Mouse (Mus musculus) CH12.LX (cell line): ENCODE results near the gene Capns1. TPM values are rescaled to one million over a fixed set of nuclear protein-coding genes. Genes with fewer than 3 reads are reported as not detected.

ENCODE experiments used
- DNase-seq: peaks from one replicate; pipeline ENCODE4 v3.0.0-alpha.2; 2013; ENCODE audit errors: extremely low read depth
- H3K27ac ChIP-seq: 2 replicates; pipeline ENCODE4 v1.5.1; 2012; ENCODE audit warnings: low read depth, mild to moderate bottlenecking, control low read depth, moderate library complexity; ENCODE audit not compliant: insufficient read depth
- H3K27me3 ChIP-seq: replicated peaks from 2 replicates; pipeline ENCODE3; 2012; ENCODE audit warnings: inconsistent platforms
- H3K36me3 ChIP-seq, 2 experiments: replicated peaks in 1 of 2; 2 replicates each; pipeline versions ENCODE3 to v1.6.1; 2012; ENCODE audit warnings: inconsistent platforms in 1 of 2, low read length in 1 of 2, mild to moderate bottlenecking in 1 of 2, mixed read lengths in 1 of 2, moderate library complexity in 1 of 2; ENCODE audit not compliant: control insufficient read depth in 1 of 2, insufficient read depth in 1 of 2
- H3K4me1 ChIP-seq, 2 experiments: 2 replicates each; pipeline ENCODE4 v1.6.1; 2012; ENCODE audit warnings: inconsistent platforms in 1 of 2, moderate library complexity in 1 of 2; ENCODE audit not compliant: insufficient read depth in 2 of 2, control insufficient read depth in 1 of 2
- H3K4me2 ChIP-seq: 2 replicates; pipeline ENCODE4 v1.6.1; 2012; ENCODE audit warnings: low read depth, mild to moderate bottlenecking, control low read depth; ENCODE audit not compliant: poor library complexity, insufficient read depth, severe bottlenecking
- H3K4me3 ChIP-seq, 3 experiments: fragments of 150-350 bp in 1 of 3; sonication (generic) in 1 of 3; replicated peaks in 1 of 3; 2 replicates each; pipeline versions ENCODE3 to v1.5.1; 2011 to 2012; ENCODE audit warnings: low read depth in 2 of 3, low read length in 2 of 3, mild to moderate bottlenecking in 2 of 3, moderate library complexity in 2 of 3, control low read depth in 1 of 3, improper control_type of control experiment in 1 of 3, inconsistent platforms in 1 of 3, mixed read lengths in 1 of 3; ENCODE audit not compliant: poor library complexity in 1 of 3
- H3K79me2 ChIP-seq: replicated peaks from 2 replicates; pipeline ENCODE4 v1.6.1; 2012; ENCODE audit warnings: mild to moderate bottlenecking, moderate library complexity; ENCODE audit not compliant: control insufficient read depth, poor library complexity, insufficient read depth, severe bottlenecking; ENCODE audit errors: extremely low read depth
- H3K9ac ChIP-seq: 2 replicates; pipeline ENCODE4 v1.6.1; 2012; ENCODE audit warnings: low read depth, mild to moderate bottlenecking, control low read depth, moderate library complexity; ENCODE audit not compliant: insufficient read depth
- H3K9me3 ChIP-seq: replicated peaks from 2 replicates; pipeline ENCODE3; 2012; ENCODE audit warnings: low read length, inconsistent platforms, mixed read lengths
- BHLHE40 ChIP-seq: IDR thresholded peaks from 2 replicates; pipeline ENCODE4 v1.6.1; 2011; ENCODE audit warnings: mild to moderate bottlenecking, low read depth, low read length, improper control_type of control experiment
- CHD2 ChIP-seq: IDR thresholded peaks from 2 replicates; pipeline ENCODE4 v1.6.1; 2011; ENCODE audit warnings: low read length, improper control_type of control experiment
- EP300 ChIP-seq: IDR thresholded peaks from 2 replicates; pipeline ENCODE4 v1.6.1; 2011; ENCODE audit warnings: low read length, improper control_type of control experiment
- ETS1 ChIP-seq: conservative IDR thresholded peaks from 2 replicates; pipeline ENCODE4 v1.6.1; 2012; ENCODE audit warnings: low read depth, mild to moderate bottlenecking, inconsistent platforms, low read length, improper control_type of control experiment, moderate library complexity
- GABPA ChIP-seq: IDR thresholded peaks from 2 replicates; pipeline ENCODE4 v1.6.1; 2012; ENCODE audit warnings: low read depth, low read length, improper control_type of control experiment, inconsistent platforms; ENCODE audit not compliant: insufficient replicate concordance
- HCFC1 ChIP-seq: IDR thresholded peaks from 2 replicates; pipeline ENCODE4 v1.6.1; 2012; ENCODE audit warnings: low read depth, mild to moderate bottlenecking, inconsistent platforms, low read length, improper control_type of control experiment
- IRF4 ChIP-seq: IDR thresholded peaks from 2 replicates; pipeline ENCODE4 v1.6.1; 2014; ENCODE audit warnings: low read depth, mild to moderate bottlenecking, inconsistent platforms, low read length, improper control_type of control experiment
- MAFK ChIP-seq: IDR thresholded peaks from 2 replicates; pipeline ENCODE4 v1.6.1; 2011; ENCODE audit warnings: low read length, improper control_type of control experiment; ENCODE audit not compliant: insufficient replicate concordance
- MYC ChIP-seq: IDR thresholded peaks from 2 replicates; pipeline ENCODE4 v1.6.1; 2011; ENCODE audit warnings: low read depth, mild to moderate bottlenecking, improper control_type of control experiment, low read length
- NELFE ChIP-seq: IDR thresholded peaks from 2 replicates; pipeline ENCODE4 v1.6.1; 2011; ENCODE audit warnings: low read depth, low read length, improper control_type of control experiment
- PAX5 ChIP-seq: IDR thresholded peaks from 2 replicates; pipeline ENCODE4 v1.6.1; 2012; ENCODE audit warnings: low read length, inconsistent platforms, mixed read lengths
- POLR2A ChIP-seq: IDR thresholded peaks from 2 replicates; pipeline ENCODE4 v1.6.1; 2011; ENCODE audit warnings: low read depth, mild to moderate bottlenecking, improper control_type of control experiment, low read length
- SIN3A ChIP-seq: IDR thresholded peaks from 2 replicates; pipeline ENCODE4 v1.6.1; 2012; ENCODE audit warnings: low read length, improper control_type of control experiment, inconsistent platforms
- SMC3 ChIP-seq: IDR thresholded peaks from 2 replicates; pipeline ENCODE4 v1.6.1; 2011; ENCODE audit warnings: low read depth, low read length, improper control_type of control experiment
- TBP ChIP-seq: conservative IDR thresholded peaks from 2 replicates; pipeline ENCODE4 v1.6.1; 2011; ENCODE audit warnings: low read depth, low read length, improper control_type of control experiment
- UBTF ChIP-seq: IDR thresholded peaks from 2 replicates; pipeline ENCODE4 v1.6.1; 2012; ENCODE audit warnings: low read depth, mild to moderate bottlenecking, inconsistent platforms, low read length, improper control_type of control experiment, moderate library complexity
- USF1 ChIP-seq: IDR thresholded peaks from 2 replicates; pipeline ENCODE4 v1.6.1; 2014; ENCODE audit warnings: low read depth, mild to moderate bottlenecking, inconsistent platforms, low read length, improper control_type of control experiment
- USF2 ChIP-seq: conservative IDR thresholded peaks from 2 replicates; pipeline ENCODE4 v1.6.1; 2011; ENCODE audit warnings: low read depth, low read length, improper control_type of control experiment
- ZKSCAN1 ChIP-seq: IDR thresholded peaks from 2 replicates; pipeline ENCODE4 v1.6.1; 2012; ENCODE audit warnings: low read depth, inconsistent platforms, low read length, improper control_type of control experiment, borderline replicate concordance
- ZMIZ1 ChIP-seq: IDR thresholded peaks from 2 replicates; pipeline ENCODE4 v1.6.1; 2012; ENCODE audit warnings: low read depth, mild to moderate bottlenecking, inconsistent platforms, low read length, improper control_type of control experiment
- dilution Hi-C: fragments of 300-500 bp; cut with MboI; formaldehyde crosslinking; loops from 2 replicates; pipeline ENCODE4 v1.14.3; 2020; ENCODE audit warnings: low sequenced_read_pairs; ENCODE audit not compliant: extremely low pct_unique_long_range_greater_than_20kb, extremely low pct_ligation_motif_present
- in situ Hi-C: fragments of 300-500 bp; cut with MboI; formaldehyde crosslinking; loops from 3 replicates; pipeline ENCODE4 v1.14.3; 2019; ENCODE audit warnings: low sequenced_read_pairs, low pct_ligation_motif_present, low pct_unique_long_range_greater_than_20kb, mixed read lengths
- polyA plus RNA-seq: library from polyadenylated mRNA; unstranded; fragments of >175 nt; gene quantifications from 2 replicates; pipeline ENCODE4 v1.2.1, GENCODE M21; 2012; ENCODE audit warnings: low read depth; ENCODE audit not compliant: insufficient read length
- total RNA-seq, 2 experiments: library from RNA; depleted of rRNA; stranded (reverse); fragments of 300-350 nt in 1 of 2; fragments of >200 nt in 1 of 2; gene quantifications; 2 replicates each; pipeline ENCODE4 v1.2.3; 2012 to 2014

Gene Capns1
- total and polyA plus RNA-seq, 3 experiments = 101 to 233 (median 219) TPM

GRCm38 (mm10) chr7:30163113-30163512 is 35.5 kb downstream of the Capns1 start:
- Histone ChIP-seq H3K9me3 (peaks cover 88% of the 10 kb centered on the region), H3K4me2 (no peak overlapping the region), H3K4me1 (peaks cover 0 to 6% of the 10 kb centered on the region in 2 experiments; a peak in 1 of 4 replicates), H3K4me3 (no peak overlapping the region), H3K79me2 (peaks cover 58% of the 10 kb centered on the region), H3K27ac (no peak overlapping the region), H3K9ac (no peak overlapping the region), H3K27me3 (no peaks in the 10 kb centered on the region), H3K36me3 (peaks cover 68 to 94% of the 10 kb centered on the region in 2 experiments)
- in situ Hi-C loops = no loop called here
- no peak for TF ChIP-seq NELFE
- TF ChIP-seq TBP = no peak
- no peak for TF ChIP-seq PAX5
- no peak for TF ChIP-seq UBTF
- DNase-seq = no peak
- dilution Hi-C loops = no loop called here

- Histone ChIP-seq H3K79me2 (no peaks in the 10 kb centered on the region; the same call in 1 of the 2 replicates), H3K9ac (no peak overlapping the region), H3K4me2 (no peak overlapping the region), H3K4me3 (no peak overlapping the region), H3K9me3 (peaks cover 79% of the 10 kb centered on the region), H3K27ac (no peak overlapping the region), H3K36me3 (peaks cover 30 to 71% of the 10 kb centered on the region in 2 experiments), H3K4me1 (no peaks in the 10 kb centered on the region), H3K27me3 (no peaks in the 10 kb centered on the region)
- DNase-seq = no peak
- dilution Hi-C loops (no loop called here), in situ Hi-C loops (no loop called here)
- TF ChIP-seq NELFE (no peak), IRF4 (no peak), EP300 (no peak), GABPA (no peak), MYC (no peak), USF2 (no peak), POLR2A (no peak), HCFC1 (no peak), ZKSCAN1 (no peak), SMC3 (no peak), ZMIZ1 (no peak), TBP (no peak), USF1 (no peak), BHLHE40 (no peak), ETS1 (no peak), MAFK (no peak), SIN3A (no peak), CHD2 (no peak), UBTF (no peak)
These were observed 43.1 kb downstream of the Capns1 start for GRCm38 (mm10) chr7:30155507-30155906.
